Mouse (Mus musculus): ENCODE measurements around the gene Snrnp27. TPM values are rescaled to one million over a fixed set of nuclear protein-coding genes. Genes with fewer than 3 reads are reported as not detected.

Gene Snrnp27
- polyA plus RNA-seq, 1 experiment: 65.6 TPM

GRCm38 (mm10) chr6:86644775-86645400 is 39.4 kb downstream of the Snrnp27 start:
- Histone ChIP-seq H3K27ac (ENCODE audit: insufficient read depth, low read length) (no peak overlapping the region), H3K4me1 (ENCODE audit: control insufficient read depth, insufficient read depth, low read length) (no peaks in the 10 kb centered on the region), H3K4me3 (ENCODE audit: insufficient read depth, low read length) (no peak overlapping the region)
- TF ChIP-seq CTCF (IDR thresholded peaks at IDR 0.05; ENCODE audit: borderline replicate concordance, insufficient read depth, low read length) (no peak), POLR2A (IDR thresholded peaks at IDR 0.05; ENCODE audit: low read depth, low read length) (no peak)

DNA sequence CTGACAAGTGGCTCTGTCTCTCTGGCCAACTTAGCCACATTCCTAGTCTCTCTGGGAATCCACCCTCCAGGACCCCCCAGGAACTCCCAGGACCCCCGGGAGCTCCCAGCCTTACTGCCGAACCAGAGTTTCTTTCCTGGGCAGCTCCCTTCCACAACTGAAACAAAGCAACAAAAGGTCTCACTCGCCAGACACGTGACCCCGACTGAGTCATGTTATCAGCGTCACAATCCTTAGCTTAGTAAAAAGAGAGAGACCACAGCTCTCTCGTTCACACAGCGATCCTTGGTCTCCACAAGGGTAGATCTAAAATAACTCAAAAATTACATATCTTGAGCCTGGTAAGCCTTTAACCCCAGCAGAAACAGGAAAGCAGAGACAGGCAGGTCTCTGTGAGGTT is 42.6 kb downstream of the Snrnp27 start:
- TF ChIP-seq POLR2A (IDR thresholded peaks at IDR 0.05; ENCODE audit: low read depth, low read length) (no peak), CTCF (IDR thresholded peaks at IDR 0.05; ENCODE audit: borderline replicate concordance, insufficient read depth, low read length) (no peak)
- H3K4me1 ChIP-seq (ENCODE audit: control insufficient read depth, insufficient read depth, low read length): no peaks in the 10 kb centered on the region

GRCm38 (mm10) chr6:86640776-86641175 is 43.5 kb downstream of the Snrnp27 start:
- H3K4me3 ChIP-seq (ENCODE audit: insufficient read depth, low read length): no peak overlapping the region
- no peak overlapping the region for H3K27ac ChIP-seq (ENCODE audit: insufficient read depth, low read length)
- TF ChIP-seq CTCF (IDR thresholded peaks at IDR 0.05; ENCODE audit: borderline replicate concordance, insufficient read depth, low read length) (no peak), POLR2A (IDR thresholded peaks at IDR 0.05; ENCODE audit: low read depth, low read length) (no peak)
- H3K4me1 ChIP-seq (ENCODE audit: control insufficient read depth, insufficient read depth, low read length): no peaks in the 10 kb centered on the region

More for the DNA sequence above, 42.6 kb downstream of the Snrnp27 start:
- Histone ChIP-seq H3K27ac (ENCODE audit: insufficient read depth, low read length) (no peak overlapping the region), H3K4me3 (ENCODE audit: insufficient read depth, low read length) (no peak overlapping the region)

DNA sequence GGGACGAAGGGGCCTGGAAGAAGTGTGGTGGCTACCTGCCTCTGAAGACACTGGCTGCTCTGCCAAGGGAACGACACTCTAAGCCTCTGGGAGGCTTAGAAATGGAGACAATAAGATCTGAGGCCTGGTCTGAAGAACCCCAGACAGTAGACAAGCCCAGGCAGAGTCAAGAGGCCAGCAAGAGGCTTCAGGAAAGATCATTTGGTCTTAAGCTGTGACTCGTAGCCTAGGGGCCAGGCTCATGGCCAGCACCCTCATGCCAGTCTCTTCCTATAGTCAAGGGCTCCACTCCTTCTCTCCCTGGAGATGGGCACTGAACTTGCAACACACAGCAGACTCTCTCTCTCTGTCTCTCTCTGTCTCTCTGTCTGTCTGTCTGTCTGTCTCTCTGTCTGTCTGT is 44.2 kb downstream of the Snrnp27 start:
- TF ChIP-seq CTCF (IDR thresholded peaks at IDR 0.05; ENCODE audit: borderline replicate concordance, insufficient read depth, low read length) (no peak), POLR2A (IDR thresholded peaks at IDR 0.05; ENCODE audit: low read depth, low read length) (no peak)
- no peak overlapping the region for H3K27ac ChIP-seq (ENCODE audit: insufficient read depth, low read length)
- no peaks in the 10 kb centered on the region for H3K4me1 ChIP-seq (ENCODE audit: control insufficient read depth, insufficient read depth, low read length)
- H3K4me3 ChIP-seq (ENCODE audit: insufficient read depth, low read length): no peak overlapping the region

- no peak for TF ChIP-seq CTCF (IDR thresholded peaks at IDR 0.05; ENCODE audit: borderline replicate concordance, insufficient read depth, low read length)
- TF ChIP-seq POLR2A (IDR thresholded peaks at IDR 0.05; ENCODE audit: low read depth, low read length): no peak
- Histone ChIP-seq H3K4me3 (ENCODE audit: insufficient read depth, low read length) (no peak overlapping the region), H3K27ac (ENCODE audit: insufficient read depth, low read length) (no peak overlapping the region), H3K4me1 (ENCODE audit: control insufficient read depth, insufficient read depth, low read length) (no peaks in the 10 kb centered on the region)
These were observed 44.9 kb downstream of the Snrnp27 start for GRCm38 (mm10) chr6:86639180-86640160.

- TF ChIP-seq CTCF (IDR thresholded peaks at IDR 0.05; ENCODE audit: borderline replicate concordance, insufficient read depth, low read length) (0 out of 2 replicates have a peak, but pooled peaks have one; percentile 25), POLR2A (IDR thresholded peaks at IDR 0.05; ENCODE audit: low read depth, low read length) (no peak)
- H3K4me3 ChIP-seq (ENCODE audit: insufficient read depth, low read length): no peak overlapping the region
- no peaks in the 10 kb centered on the region for H3K4me1 ChIP-seq (ENCODE audit: control insufficient read depth, insufficient read depth, low read length)
- no peak overlapping the region for H3K27ac ChIP-seq (ENCODE audit: insufficient read depth, low read length)
These were observed 45.9 kb downstream of the Snrnp27 start for GRCm38 (mm10) chr6:86638434-86638833.

- no peak overlapping the region for H3K4me3 ChIP-seq (ENCODE audit: insufficient read depth, low read length)
- H3K4me1 ChIP-seq (ENCODE audit: control insufficient read depth, insufficient read depth, low read length): no peaks in the 10 kb centered on the region
- TF ChIP-seq CTCF (IDR thresholded peaks at IDR 0.05; ENCODE audit: borderline replicate concordance, insufficient read depth, low read length) (no peak), POLR2A (IDR thresholded peaks at IDR 0.05; ENCODE audit: low read depth, low read length) (no peak)
- H3K27ac ChIP-seq (ENCODE audit: insufficient read depth, low read length): 0 out of 2 replicates have a peak overlapping the region, but pooled peaks have one; percentile 20
These were observed 46.5 kb downstream of the Snrnp27 start for GRCm38 (mm10) chr6:86637860-86638259.

DNA sequence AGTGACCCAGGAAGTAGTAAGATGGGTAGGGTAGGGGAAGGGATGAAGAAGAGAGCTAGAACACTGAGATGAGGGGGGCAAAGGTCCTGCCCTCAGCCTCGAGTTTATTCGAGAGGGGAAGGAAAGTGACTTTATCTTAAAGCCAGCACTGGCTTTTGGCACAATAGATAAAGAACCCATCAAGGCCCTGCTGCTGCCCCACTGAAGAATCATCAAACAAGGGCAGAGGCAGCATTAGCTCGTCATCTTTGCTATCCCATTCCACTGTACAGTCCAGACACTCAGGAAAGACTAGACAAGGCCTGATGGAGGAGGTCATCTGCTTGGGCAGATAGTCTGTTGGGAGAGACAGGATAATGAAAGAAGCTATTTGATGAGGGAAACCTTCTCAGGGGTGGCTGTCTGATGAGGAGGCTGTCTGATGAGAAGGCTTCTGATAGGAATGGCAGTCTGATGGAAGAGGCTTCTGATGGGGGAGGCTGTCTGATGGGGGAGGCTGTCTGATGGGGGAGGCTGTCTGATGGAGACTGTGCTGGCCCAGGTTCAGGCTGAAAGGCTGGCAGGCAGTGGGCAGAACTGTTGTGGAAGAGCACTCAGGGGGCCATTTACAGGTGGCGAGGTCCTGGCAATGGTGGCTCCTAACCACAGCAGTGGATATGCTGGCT is 47.0 kb downstream of the Snrnp27 start:
- Histone ChIP-seq H3K27ac (ENCODE audit: insufficient read depth, low read length) (0 out of 2 replicates have a peak overlapping the region, but pooled peaks have one; percentile 20), H3K4me3 (ENCODE audit: insufficient read depth, low read length) (no peak overlapping the region), H3K4me1 (ENCODE audit: control insufficient read depth, insufficient read depth, low read length) (no peaks in the 10 kb centered on the region)
- TF ChIP-seq CTCF (IDR thresholded peaks at IDR 0.05; ENCODE audit: borderline replicate concordance, insufficient read depth, low read length) (no peak), POLR2A (IDR thresholded peaks at IDR 0.05; ENCODE audit: low read depth, low read length) (no peak)

DNA sequence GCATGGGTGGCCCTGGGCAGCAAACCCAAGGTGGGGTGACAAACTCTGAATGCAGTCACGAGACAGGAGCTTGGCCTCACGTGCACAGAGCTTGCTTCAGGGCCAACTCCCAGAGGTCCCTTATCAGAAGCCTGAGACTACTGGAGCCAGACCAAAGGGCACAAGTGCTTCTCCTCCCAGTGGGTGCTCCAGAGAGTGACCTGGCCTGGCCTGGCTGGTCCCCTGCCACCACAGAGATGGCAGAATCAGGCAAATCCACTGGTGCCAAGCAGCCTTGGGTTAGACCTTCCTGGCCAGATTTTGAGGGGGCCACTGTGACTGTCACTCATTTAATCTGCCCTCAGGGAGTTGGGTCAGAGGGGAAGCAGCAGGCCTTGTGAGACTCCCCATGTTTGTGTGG is 47.8 kb downstream of the Snrnp27 start:
- Histone ChIP-seq H3K27ac (ENCODE audit: insufficient read depth, low read length) (no peak overlapping the region), H3K4me1 (ENCODE audit: control insufficient read depth, insufficient read depth, low read length) (no peaks in the 10 kb centered on the region), H3K4me3 (ENCODE audit: insufficient read depth, low read length) (no peak overlapping the region)
- TF ChIP-seq CTCF (IDR thresholded peaks at IDR 0.05; ENCODE audit: borderline replicate concordance, insufficient read depth, low read length) (no peak), POLR2A (IDR thresholded peaks at IDR 0.05; ENCODE audit: low read depth, low read length) (no peak)

Measured in embryonic fibroblast, embryonic 13.5 days (primary cell).